Mouse (Mus musculus) monocyte, adult 59 days (primary cell): Measurements from ENCODE around the gene Sv2a. TPM values are rescaled to one million over a fixed set of nuclear protein-coding genes. Genes with fewer than 3 reads are reported as not detected.

ENCODE experiments used
- total RNA-seq, 2 experiments: library from RNA; stranded (reverse); gene quantifications; one replicate each; pipeline ENCODE4 v1.2.4; 2023

Gene Sv2a
- under 1 TPM in 1 of 2 experiments, not detected in 1; 0.24 TPM for total RNA-seq

DNA sequence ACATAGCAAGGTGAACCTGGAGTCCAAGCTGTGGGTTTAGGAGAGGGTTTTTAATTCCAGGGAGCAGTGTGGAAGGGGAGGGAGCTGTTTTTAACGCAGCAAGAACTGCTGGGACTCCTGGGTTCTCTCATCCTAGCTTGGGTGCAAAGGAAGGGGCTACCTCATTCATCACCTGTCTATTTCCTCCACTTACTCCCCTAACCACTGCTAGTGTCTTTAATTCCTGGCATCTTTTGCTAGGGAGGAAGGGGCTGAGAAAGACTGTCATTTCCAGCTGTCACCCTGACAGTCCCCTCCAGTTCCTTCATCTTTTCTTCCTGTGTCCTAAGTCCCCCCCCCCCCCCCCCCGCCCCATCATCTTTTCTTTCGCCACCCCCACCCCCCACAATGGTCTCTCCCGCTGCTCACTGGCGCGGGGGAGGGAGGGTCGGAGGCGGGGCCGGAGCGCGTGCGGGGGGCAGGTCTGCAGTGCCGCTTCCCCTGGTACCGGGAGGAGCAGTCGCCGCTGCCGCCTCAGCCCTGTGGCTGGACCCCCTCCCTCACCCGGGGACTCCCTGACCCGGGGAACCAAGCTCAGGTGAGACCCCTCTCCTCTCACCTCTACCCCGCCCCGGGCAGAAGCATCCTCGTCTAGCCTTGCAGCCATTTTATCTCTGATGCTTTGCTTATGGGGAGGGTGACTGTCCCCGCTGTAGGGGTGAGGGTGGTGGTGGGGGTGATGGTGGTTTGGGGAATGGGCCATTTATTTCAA is at the start of gene Sv2a:
Gene Sv2a, plus strand, starts transcription at position 425 of the 751 bp plus-strand sequence.

DNA sequence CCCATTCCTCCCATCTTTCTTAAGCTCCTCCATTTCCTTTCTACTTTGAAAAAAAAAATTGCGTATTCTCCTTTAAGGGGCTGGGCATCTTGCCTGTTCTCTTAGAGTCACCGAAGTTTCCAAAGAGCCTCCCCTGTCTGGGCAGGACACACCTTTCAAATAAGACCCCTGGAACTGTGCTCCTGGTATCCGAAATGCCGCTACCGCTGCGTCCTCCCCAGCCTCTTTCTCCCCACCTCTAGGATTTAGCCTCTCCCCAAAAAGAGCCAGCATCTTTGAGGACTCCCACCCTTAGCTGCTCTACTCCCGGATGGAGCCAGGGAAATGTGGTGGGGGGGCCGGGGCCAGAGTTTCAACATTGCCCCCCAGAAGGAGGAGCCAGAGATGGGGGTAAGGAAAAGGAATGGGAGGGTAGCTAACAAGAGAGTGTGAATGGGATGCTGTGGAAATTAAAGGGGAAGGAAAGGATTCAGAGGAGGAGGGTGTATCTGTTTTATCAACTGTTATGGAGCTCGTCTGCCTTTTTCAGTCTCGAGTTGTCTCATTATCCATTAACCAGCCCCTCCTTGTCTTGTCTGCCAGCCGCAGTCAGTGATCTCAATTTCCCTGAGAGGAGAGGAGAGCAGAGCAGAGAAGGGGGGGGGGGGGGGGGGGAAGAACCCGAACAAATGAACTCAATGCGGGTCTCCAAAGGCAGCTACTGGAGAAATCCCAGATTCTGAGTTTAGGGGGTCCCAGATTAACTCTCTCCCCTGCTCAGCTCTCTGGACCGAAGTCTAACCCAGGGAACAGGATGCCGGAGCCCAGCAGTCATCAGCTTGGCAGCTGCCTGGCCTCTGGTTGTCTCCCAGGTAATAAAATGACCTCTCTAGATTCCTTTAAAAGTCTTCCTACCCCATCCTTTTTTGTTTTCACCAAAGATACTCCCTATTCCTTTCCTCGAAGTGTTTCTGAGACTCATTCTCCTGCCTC is 18.8 kb upstream of the Sv2a start, which contains the start of gene Mtmr11:
Gene Mtmr11, plus strand, starts transcription at position 136 of the 972 bp plus-strand sequence.

DNA sequence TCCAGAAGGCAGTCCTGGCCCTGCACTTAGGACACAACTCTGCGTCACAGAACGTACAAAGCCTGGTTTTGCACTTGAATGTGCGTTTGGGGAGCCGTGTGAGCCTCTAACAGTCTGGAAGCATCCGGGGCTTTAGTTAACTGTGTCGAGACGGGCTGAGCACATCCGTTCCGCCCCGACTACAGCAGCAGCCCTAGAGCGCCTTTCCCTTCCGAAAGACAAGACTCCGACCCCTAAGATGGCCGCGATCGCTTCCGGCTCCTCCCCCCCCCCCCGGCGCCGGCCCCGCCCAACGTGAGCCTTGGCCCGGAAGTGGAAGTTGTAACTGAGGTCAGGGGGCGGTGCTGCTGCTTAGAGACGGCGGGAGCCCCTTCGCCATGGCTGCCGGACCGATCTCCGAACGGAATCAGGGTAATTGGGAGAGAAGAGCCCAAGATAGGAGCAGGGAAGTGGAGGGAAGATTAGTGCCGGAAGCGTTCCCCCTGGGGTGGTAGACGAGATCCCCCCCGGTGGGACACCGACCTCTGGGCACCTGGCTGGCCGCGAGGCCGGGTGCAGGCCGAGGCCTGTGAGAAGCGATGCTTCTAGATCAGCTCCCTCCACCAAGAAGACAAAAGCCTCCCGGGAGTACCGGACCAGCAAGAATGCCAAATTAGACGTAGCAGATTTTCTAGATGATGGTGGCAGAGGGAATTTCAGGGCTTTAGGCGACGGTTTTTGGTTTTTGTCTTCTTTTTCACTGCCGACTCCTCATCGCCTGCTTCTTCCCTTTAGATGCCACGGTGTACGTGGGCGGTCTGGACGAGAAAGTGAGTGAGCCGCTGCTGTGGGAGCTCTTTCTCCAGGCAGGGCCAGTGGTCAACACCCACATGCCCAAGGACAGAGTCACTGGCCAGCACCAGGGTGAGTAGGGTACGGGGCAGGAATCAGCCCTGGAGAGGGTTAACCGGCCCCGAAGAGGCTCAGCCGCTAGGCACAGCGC is 8.5 kb upstream of the Sv2a start, which contains the start of gene Sf3b4:
Gene Sf3b4, plus strand, starts transcription at position 136 of the 982 bp plus-strand sequence.

DNA sequence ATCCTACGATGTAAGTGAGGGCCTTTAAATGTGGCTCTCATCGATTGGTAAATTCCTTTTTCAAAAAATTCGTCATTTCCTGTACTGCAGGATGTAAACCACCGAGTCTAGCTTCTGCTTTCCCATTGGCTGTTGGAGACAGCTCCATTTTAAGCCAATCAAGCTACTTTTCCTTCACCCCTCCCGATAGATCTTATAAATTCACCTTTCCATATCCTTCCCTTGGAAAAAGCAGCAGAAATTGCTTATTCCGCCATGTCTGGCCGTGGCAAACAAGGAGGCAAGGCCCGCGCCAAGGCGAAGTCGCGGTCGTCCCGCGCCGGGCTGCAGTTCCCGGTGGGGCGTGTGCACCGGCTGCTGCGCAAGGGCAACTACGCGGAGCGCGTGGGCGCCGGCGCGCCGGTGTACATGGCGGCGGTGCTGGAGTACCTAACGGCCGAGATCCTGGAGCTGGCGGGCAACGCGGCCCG is 38.7 kb downstream of the Sv2a start, which contains the start of the genes Bola1 and Hist2h2ab:
Gene Bola1, minus strand, starts transcription at position 49 of the 470 bp plus-strand sequence.
Gene Hist2h2ab, plus strand, starts transcription at position 205 of the 470 bp plus-strand sequence.

DNA sequence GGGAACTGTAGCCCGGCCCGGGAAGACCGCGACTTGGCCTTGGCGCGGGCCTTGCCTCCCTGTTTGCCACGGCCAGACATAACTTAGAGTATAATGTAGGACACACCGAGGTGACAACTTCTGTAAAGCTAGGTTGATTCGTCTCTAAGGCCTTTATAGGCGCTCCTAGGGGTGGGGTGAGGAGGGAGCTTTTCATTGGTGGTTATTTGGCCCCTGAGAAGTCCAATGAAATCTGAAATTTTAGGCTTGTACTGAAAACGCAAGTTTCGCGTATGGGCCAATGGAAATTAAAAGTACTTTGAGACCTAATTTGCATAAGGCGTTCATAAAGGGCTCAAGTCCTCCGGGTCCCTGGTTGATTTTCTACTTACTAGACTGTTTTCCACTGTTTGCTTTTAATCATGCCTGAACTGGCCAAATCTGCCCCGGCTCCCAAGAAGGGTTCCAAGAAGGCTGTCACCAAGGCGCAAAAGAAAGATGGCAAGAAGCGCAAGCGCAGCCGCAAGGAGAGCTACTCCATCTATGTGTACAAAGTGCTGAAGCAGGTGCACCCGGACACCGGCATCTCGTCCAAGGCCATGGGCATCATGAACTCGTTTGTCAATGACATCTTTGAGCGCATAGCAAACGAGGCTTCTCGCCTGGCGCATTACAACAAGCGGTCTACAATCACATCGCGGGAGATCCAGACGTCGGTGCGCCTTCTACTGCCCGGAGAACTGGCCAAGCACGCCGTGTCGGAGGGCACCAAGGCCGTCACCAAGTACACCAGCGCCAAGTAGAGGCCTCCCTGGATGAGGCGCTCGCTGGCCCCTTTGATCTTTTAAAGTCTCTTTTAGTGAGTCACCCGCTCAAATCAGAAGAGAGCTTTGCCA is 40.1 kb downstream of the Sv2a start, which contains the start of the genes Hist2h2ac and Hist2h2be:
Gene Hist2h2ac, minus strand, starts transcription at position 116 of the 875 bp plus-strand sequence.
Gene Hist2h2be, plus strand, starts transcription at position 355 of the 875 bp plus-strand sequence.

DNA sequence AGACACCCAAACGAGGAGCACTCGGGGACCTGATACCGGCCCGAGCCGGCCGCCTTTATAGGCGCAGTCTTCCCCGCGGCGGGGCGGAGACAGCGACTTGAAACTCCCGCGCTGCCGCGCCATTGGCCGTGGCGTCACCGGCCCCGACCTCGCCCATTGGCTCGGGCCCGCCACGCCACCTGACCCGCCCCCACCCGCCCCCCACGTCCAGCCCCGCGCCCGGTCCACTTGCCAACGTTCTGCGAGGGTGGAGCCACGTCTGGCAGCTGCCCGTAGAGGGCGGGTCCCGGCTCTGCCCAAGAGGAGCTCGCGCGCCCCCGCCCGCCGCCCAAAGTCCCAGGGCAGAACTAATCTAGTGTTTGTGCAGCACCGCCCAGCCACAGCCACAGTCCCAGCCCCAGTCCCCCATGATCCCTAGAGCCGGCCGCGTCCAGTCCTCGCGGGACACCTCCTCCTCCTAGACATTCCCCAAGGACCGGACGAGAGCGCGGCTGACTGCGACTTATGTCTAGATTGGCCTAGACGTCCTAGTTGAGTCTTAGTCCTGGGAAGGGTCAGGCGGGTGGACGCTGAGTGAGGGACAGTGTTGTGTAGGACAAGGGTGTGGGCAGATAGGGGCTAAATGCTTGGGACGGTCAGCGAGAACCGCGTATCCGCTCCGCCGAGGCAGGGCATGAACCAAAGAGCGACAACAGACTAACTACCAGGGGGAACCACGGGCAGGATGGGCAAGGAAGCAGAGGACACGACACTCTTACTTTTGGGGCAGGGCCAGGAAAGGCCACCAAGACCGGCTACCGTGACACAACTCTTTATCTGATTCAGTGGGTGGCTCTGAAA is 58.2 kb downstream of the Sv2a start, which contains the start of gene Hist2h3c2:
Gene Hist2h3c2, minus strand, starts transcription at position 174 of the 840 bp plus-strand sequence.

DNA sequence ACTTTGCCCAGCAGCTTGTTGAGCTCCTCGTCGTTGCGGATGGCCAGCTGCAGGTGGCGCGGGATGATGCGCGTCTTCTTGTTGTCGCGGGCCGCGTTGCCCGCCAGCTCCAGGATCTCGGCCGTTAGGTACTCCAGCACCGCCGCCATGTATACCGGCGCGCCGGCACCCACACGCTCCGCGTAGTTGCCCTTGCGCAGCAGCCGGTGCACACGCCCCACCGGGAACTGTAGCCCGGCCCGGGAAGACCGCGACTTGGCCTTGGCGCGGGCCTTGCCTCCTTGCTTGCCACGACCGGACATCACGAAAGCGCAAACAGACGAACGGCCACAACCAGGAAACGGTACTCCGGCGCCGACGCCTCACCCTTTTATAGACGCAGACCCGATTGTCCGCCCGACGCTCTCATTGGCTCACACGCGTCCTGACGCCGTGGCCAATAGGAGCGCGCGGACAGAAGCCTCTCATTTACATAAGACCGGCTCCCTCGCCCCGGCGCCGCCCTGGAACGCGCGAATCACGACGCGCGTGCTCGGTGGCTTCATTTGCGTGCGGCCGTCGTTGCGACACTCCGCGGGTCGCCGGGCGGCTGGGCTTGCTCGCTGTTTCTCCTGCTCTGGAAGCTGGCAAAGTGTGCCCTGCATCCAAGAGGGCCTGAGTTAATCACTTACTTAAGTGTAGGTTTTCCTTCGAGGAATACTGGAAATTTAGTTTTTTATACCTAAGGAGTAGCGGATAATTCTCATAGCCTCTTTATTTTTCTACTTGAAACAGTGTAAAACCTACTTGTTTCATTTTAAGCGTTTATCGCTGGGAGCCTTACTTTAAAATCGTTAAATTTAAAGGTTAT is 59.2 kb downstream of the Sv2a start, which contains the start of gene Hist2h2aa2:
Gene Hist2h2aa2, minus strand, starts transcription at position 328 of the 850 bp plus-strand sequence.

Other genes starting within 250 kb of the Sv2a start
- 100 to 1,000 TPM; 241 to 254 TPM for gene Plekho1, start 185.2 kb upstream of the Sv2a start, total RNA-seq
- 10 to 100 TPM; 21.1 to 30.0 TPM for gene Vps45, start 122.7 kb upstream of the Sv2a start, total RNA-seq
- gene Otud7b, start 76.6 kb upstream of the Sv2a start, total RNA-seq: 1 to 10 TPM; 6.0 to 6.3 TPM
- gene Mtmr11, start 19.1 kb upstream of the Sv2a start, total RNA-seq: not detected
- 10 to 100 TPM; 45.2 to 48.2 TPM for gene Sf3b4, start 8.8 kb upstream of the Sv2a start, total RNA-seq
- 10 to 100 TPM in 1 of 2 experiments, 1 to 10 TPM in 1; 7.4 to 11.4 TPM for gene Bola1, start 38.6 kb downstream of the Sv2a start, total RNA-seq
- gene Hist2h2ab, start 38.7 kb downstream of the Sv2a start, total RNA-seq: 1 to 10 TPM; 4.4 to 6.6 TPM
- 100 to 1,000 TPM; 100 to 108 TPM for gene Hist2h2ac, start 39.7 kb downstream of the Sv2a start, total RNA-seq
- 1 to 10 TPM; 3.4 to 4.3 TPM for gene Hist2h2be, start 40.0 kb downstream of the Sv2a start, total RNA-seq
- 1 to 10 TPM; 2.3 to 3.4 TPM for gene Hist2h3c2, start 58.0 kb downstream of the Sv2a start, total RNA-seq
- gene Hist2h2aa2, start 59.1 kb downstream of the Sv2a start, total RNA-seq: 100 to 1,000 TPM; 822 to 823 TPM
- gene Hist2h2aa1, start 64.3 kb downstream of the Sv2a start, total RNA-seq: 10 to 100 TPM; 11.2 to 22.3 TPM
- gene Hist2h3c1, start 65.5 kb downstream of the Sv2a start, total RNA-seq: not detected
- gene Hist2h4, start 82.2 kb downstream of the Sv2a start, total RNA-seq: 10 to 100 TPM; 33.3 to 34.7 TPM
- 100 to 1,000 TPM; 137 to 151 TPM for gene Hist2h3b, start 87.5 kb downstream of the Sv2a start, total RNA-seq
- 100 to 1,000 TPM; 161 to 180 TPM for gene Hist2h2bb, start 88.6 kb downstream of the Sv2a start, total RNA-seq
- 10 to 100 TPM; 30.3 to 40.7 TPM for gene Fcgr1, start 112.8 kb downstream of the Sv2a start, total RNA-seq